Mouse (Mus musculus) C2C12 (cell line): ENCODE data around the gene Gm4175. TPM values are rescaled to one million over a fixed set of nuclear protein-coding genes. Genes with fewer than 3 reads are reported as not detected.
"Not testable (repeated sequence)": the region's sequence is repeated elsewhere in the genome, so short reads cannot be mapped to it uniquely, and the experiment has no call there.

Experiments used
- H3K27me3 ChIP-seq: one replicate; pipeline ENCODE4 v1.6.1; 2011; ENCODE audit not compliant: control insufficient read depth, insufficient read depth, insufficient read length
- H3K36me3 ChIP-seq: one replicate; pipeline ENCODE4 v1.6.1; 2011; ENCODE audit not compliant: control insufficient read depth, insufficient read depth
- H3K4me3 ChIP-seq: one replicate; pipeline ENCODE4 v1.5.1; 2011; ENCODE audit warnings: mild to moderate bottlenecking, control low read depth; ENCODE audit not compliant: poor library complexity, insufficient read depth, severe bottlenecking
- H3K79me2 ChIP-seq: one replicate; pipeline ENCODE4 v1.6.1; 2011; ENCODE audit not compliant: control insufficient read depth, insufficient read depth
- H3K79me3 ChIP-seq: one replicate; pipeline ENCODE4 v1.6.1; 2011; ENCODE audit warnings: low read depth, control low read depth
- H3ac ChIP-seq: one replicate; pipeline ENCODE3; 2011; ENCODE audit warnings: low read depth; ENCODE audit not compliant: control insufficient read depth, insufficient read length
- long read RNA-seq, 2 experiments: library from polyadenylated mRNA; unstranded; transcript quantifications; one replicate each; pipeline ENCODE4 v2.0.0; 2019 to 2020
- polyA plus RNA-seq: library from polyadenylated mRNA; unstranded; fragments of >200 nt; fragmentation: generic; extraction: Trizol; gene quantifications from one replicate; pipeline ENCODE4 v1.2.1, GENCODE M21; 2012; ENCODE audit warnings: missing spikeins

Gm4175 gene
- not detected for polyA plus RNA-seq
- long read RNA-seq, experiment 1: 0 reads
- long read RNA-seq, experiment 2: 0 reads

DNA sequence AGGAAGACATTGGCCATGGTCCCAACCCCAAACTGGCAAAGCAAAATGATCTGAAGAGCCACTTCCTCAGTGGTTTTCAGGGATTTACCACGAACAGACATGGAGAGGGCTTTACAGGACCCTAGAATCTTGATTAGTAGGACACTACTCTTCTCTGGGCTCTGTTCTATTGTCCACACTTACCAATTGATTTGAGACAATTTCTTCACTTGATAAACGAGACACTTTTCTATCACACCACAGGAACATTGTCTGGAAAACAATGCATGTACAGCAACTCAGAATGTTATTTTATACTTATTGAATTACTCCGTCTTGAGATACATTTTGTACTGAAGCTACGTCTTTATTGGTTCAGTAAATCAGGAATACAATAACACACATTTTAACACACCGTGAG lies at the start of gene Gm4175:
TSS of gene Gm4175 (minus strand) at position 101 of the 400 bp plus-strand sequence.
- not testable (repeated sequence) for H3ac ChIP-seq, H3K4me3 ChIP-seq, H3K79me2 ChIP-seq, H3K79me3 ChIP-seq, H3K36me3 ChIP-seq, H3K27me3 ChIP-seq

DNA sequence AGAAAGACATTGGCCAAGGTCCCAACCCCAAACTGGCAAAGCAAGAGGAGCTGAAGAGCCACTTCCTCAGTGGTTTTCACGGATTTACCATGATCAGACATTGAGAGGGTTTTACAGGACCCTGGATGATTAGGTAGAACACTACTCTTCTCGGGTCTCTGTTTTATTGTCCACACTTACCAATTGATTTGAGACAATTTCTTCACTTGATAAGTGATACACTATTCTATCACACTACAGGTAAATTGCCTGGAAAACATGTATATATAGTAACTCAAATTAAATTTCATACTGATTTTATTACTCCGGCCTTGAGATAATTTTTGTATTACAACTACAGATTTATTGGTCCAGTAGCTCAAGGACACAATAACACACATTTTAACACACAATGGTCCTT lies 35.4 kb upstream of the Gm4175 start, which contains the start of gene Gm4177:
TSS of gene Gm4177 (minus strand) at position 101 of the 400 bp plus-strand sequence.
- H3K79me2 ChIP-seq, H3K27me3 ChIP-seq, H3K79me3 ChIP-seq, H3K4me3 ChIP-seq, H3ac ChIP-seq, H3K36me3 ChIP-seq: not testable (repeated sequence)

Other genes with a start within 250 kb of the Gm4175 start
- not detected for gene Vmn1r130, start 249.7 kb downstream of the Gm4175 start, polyA plus RNA-seq
- not detected for gene Vmn1r131, start 215.4 kb downstream of the Gm4175 start, polyA plus RNA-seq
- not detected for gene Vmn1r132, start 147.4 kb downstream of the Gm4175 start, polyA plus RNA-seq
- gene Gm4177, start 35.3 kb upstream of the Gm4175 start, polyA plus RNA-seq: not detected
- not detected for gene Vmn1r135, start 70.9 kb upstream of the Gm4175 start, polyA plus RNA-seq
- gene Gm5725, start 82.8 kb upstream of the Gm4175 start, polyA plus RNA-seq: not detected
- gene Gm5891, start 159.8 kb upstream of the Gm4175 start, polyA plus RNA-seq: not detected
- not detected for gene Vmn1r137, start 233.1 kb upstream of the Gm4175 start, polyA plus RNA-seq